Mouse (Mus musculus) fat pad, adult 2 months (tissue): ENCODE measurements around the gene Dnm2.
A peak's percentile ranks its signal among the peaks of the same experiment; 100 is the strongest.
"Not testable (repeated sequence)": the region's sequence is repeated elsewhere in the genome, so short reads cannot be mapped to it uniquely, and the experiment has no call there.

Experiments
- DNase-seq: peaks from one replicate; pipeline ENCODE4 v3.0.0-alpha.2; 2011; ENCODE audit warnings: low read depth, low spot score; ENCODE audit errors: extremely low read depth

Dnm2 gene

GRCm38 (mm10) chr9:21498284-21498902, 73.7 kb downstream of the Dnm2 start:
- no peak for DNase-seq

GRCm38 (mm10) chr9:21503352-21503751, 78.6 kb downstream of the Dnm2 start:
- no peak for DNase-seq

GRCm38 (mm10) chr9:21505767-21506166, 81.1 kb downstream of the Dnm2 start:
- DNase-seq = no peak

GRCm38 (mm10) chr9:21507753-21508430, 83.2 kb downstream of the Dnm2 start:
- no peak for DNase-seq

GRCm38 (mm10) chr9:21508871-21509404, 84.2 kb downstream of the Dnm2 start:
- no peak for DNase-seq

GRCm38 (mm10) chr9:21509772-21510688, 85.3 kb downstream of the Dnm2 start, which contains the start of gene Tmed1:
TSS of gene Tmed1 (minus strand) at chr9:21510252.
- peak; percentile 68 for DNase-seq

- DNase-seq = no peak
These were observed 85.9 kb downstream of the Dnm2 start for GRCm38 (mm10) chr9:21510689-21511015.

GRCm38 (mm10) chr9:21511052-21511451, 86.3 kb downstream of the Dnm2 start:
- no peak for DNase-seq

- DNase-seq = no peak
These were observed 88.8 kb downstream of the Dnm2 start for GRCm38 (mm10) chr9:21513466-21513865.

GRCm38 (mm10) chr9:21517947-21518495, 93.3 kb downstream of the Dnm2 start:
- peak; percentile 67 for DNase-seq

GRCm38 (mm10) chr9:21518690-21519089, 94.0 kb downstream of the Dnm2 start:
- not testable (repeated sequence) for DNase-seq

GRCm38 (mm10) chr9:21525142-21525936, 100.6 kb downstream of the Dnm2 start:
- DNase-seq = no peak

GRCm38 (mm10) chr9:21525937-21526633, 101.4 kb downstream of the Dnm2 start, which contains the start of gene AB124611:
TSS of gene AB124611 (plus strand) at chr9:21526176.
- DNase-seq = no peak

GRCm38 (mm10) chr9:21526634-21526944, 101.9 kb downstream of the Dnm2 start:
- no peak for DNase-seq

GRCm38 (mm10) chr9:21527100-21527801, 102.5 kb downstream of the Dnm2 start:
- no peak for DNase-seq

- no peak for DNase-seq
These were observed 103.2 kb downstream of the Dnm2 start for GRCm38 (mm10) chr9:21527917-21528324.

GRCm38 (mm10) chr9:21536501-21536900, 111.8 kb downstream of the Dnm2 start:
- DNase-seq = no peak

GRCm38 (mm10) chr9:21537009-21537408, 112.3 kb downstream of the Dnm2 start:
- no peak for DNase-seq
